Comparison of ENCODE assay signal across 8 mouse cellular contexts in genomic region chr4:124646591-124646990, GRCm38 (mm10). TPM values are rescaled to one million over a fixed set of nuclear protein-coding genes. Genes with fewer than 3 reads are reported as not detected.
A peak's percentile ranks its signal among the peaks of the same experiment; 100 is the strongest.
DNase-seq lines count a peak whose midpoint lies in the region; ATAC-seq lines count a peak whose summit lies in the region.

No protein-coding gene starts in this region.

- ATAC-seq in heart, embryonic 13.5 days (ENCODE audit: extremely low read depth, insufficient number of reproducible peaks, low FRiP score, low TSS enrichment), result no peak
- ATAC-seq in limb, embryonic 12.5 days (ENCODE audit: insufficient number of reproducible peaks, insufficient read depth, low FRiP score, low TSS enrichment, low read depth), result no peak
- no peak for ATAC-seq in forebrain, embryonic 11.5 days (replicated peaks; ENCODE audit: low FRiP score)

- WGBS in heart, embryonic 13.5 days, result 10% methylated on average over 8 of the region's 8 CpGs
- 9% methylated on average over 8 of the region's 8 CpGs for WGBS in limb, embryonic 12.5 days
- 27% methylated on average over 8 of the region's 8 CpGs for WGBS in forebrain, embryonic 11.5 days

- H3K9me3 ChIP-seq in heart, embryonic 13.5 days, result no peaks in the 10 kb centered on the region
- no peaks in the 10 kb centered on the region for H3K9me3 ChIP-seq in limb, embryonic 12.5 days
- no peaks in the 10 kb centered on the region for H3K9me3 ChIP-seq in forebrain, embryonic 11.5 days (ENCODE audit: control insufficient read depth, low read length)

- H3K9ac ChIP-seq in heart, embryonic 13.5 days, result peak overlapping the region; percentile 69
- H3K9ac ChIP-seq in limb, embryonic 12.5 days (replicated peaks), result no peak overlapping the region
- no peak overlapping the region for H3K9ac ChIP-seq in forebrain, embryonic 11.5 days (ENCODE audit: low read length)

- peak overlapping the region; percentile 62 for H3K27ac ChIP-seq in heart, embryonic 13.5 days (replicated peaks)
- H3K27ac ChIP-seq in limb, embryonic 12.5 days, result no peak overlapping the region
- no peak overlapping the region for H3K27ac ChIP-seq in forebrain, embryonic 11.5 days (ENCODE audit: low read depth, low read length)

- H3K4me1 ChIP-seq in heart, embryonic 13.5 days, result peaks cover 35% of the 10 kb centered on the region
- H3K4me1 ChIP-seq in limb, embryonic 12.5 days (replicated peaks), result peaks cover 19% of the 10 kb centered on the region
- H3K4me1 ChIP-seq in forebrain, embryonic 11.5 days (replicated peaks; ENCODE audit: control insufficient read depth, insufficient read depth, low read length), result peaks cover 6% of the 10 kb centered on the region

- peaks cover 32% of the 10 kb centered on the region for H3K27me3 ChIP-seq in heart, embryonic 13.5 days (replicated peaks)
- peaks cover 67% of the 10 kb centered on the region for H3K27me3 ChIP-seq in limb, embryonic 12.5 days
- H3K27me3 ChIP-seq in forebrain, embryonic 11.5 days (ENCODE audit: control insufficient read depth, insufficient read depth, low read length), result peaks cover 4% of the 10 kb centered on the region; the same call in 1 of the 2 replicates

- peak overlapping the region; percentile 61 for H3K4me2 ChIP-seq in heart, embryonic 13.5 days
- H3K4me2 ChIP-seq in limb, embryonic 12.5 days, result peak overlapping the region; percentile 44
- no peak overlapping the region for H3K4me2 ChIP-seq in forebrain, embryonic 11.5 days (ENCODE audit: low read depth, low read length, severe bottlenecking)

- peak; percentile 11 for DNase-seq in urinary bladder, postnatal 14 days (ENCODE audit: low spot score)
- no peak for DNase-seq in urinary bladder, postnatal 4 days (ENCODE audit: low spot score in 2 of 2)
- no peak for DNase-seq in frontal cortex, postnatal 10 days (ENCODE audit: low spot score in 2 of 2)
- DNase-seq in right cerebral cortex, postnatal 4 days, result no peak
- no peak for DNase-seq in thymus, postnatal 4 days
- DNase-seq in forebrain, embryonic 11.5 days (ENCODE audit: low spot score), result no peak

- no peaks in the 10 kb centered on the region for H3K36me3 ChIP-seq in heart, embryonic 13.5 days
- H3K36me3 ChIP-seq in limb, embryonic 12.5 days, result no peaks in the 10 kb centered on the region
- H3K36me3 ChIP-seq in forebrain, embryonic 11.5 days (ENCODE audit: control insufficient read depth, insufficient read depth, low read length), result no peaks in the 10 kb centered on the region

- peak overlapping the region; percentile 29 for H3K4me3 ChIP-seq in heart, embryonic 13.5 days
- 0 out of 2 replicates have a peak overlapping the region, but pooled peaks have one; percentile 6 for H3K4me3 ChIP-seq in limb, embryonic 12.5 days (replicated peaks)
- H3K4me3 ChIP-seq in forebrain, embryonic 11.5 days (ENCODE audit: low read depth, low read length), result no peak overlapping the region

RNA-seq across cellular contexts. Expression of gene Pou3f1, which starts 10.0 kb away (rescaled TPM):
- 0.15 and 0.28 TPM in 2 replicates for polyA plus RNA-seq in heart, embryonic 13.5 days (2015; fragmentation: Nextera tagmentation; extraction: Ambion mirVana)
- polyA plus RNA-seq in limb, embryonic 12.5 days (2016; fragmentation: Nextera tagmentation; extraction: Ambion mirVana), result 1.0 and 1.2 TPM in 2 replicates
- 8.6 and 11.7 TPM in 2 replicates for polyA plus RNA-seq in forebrain, embryonic 11.5 days (2014; fragmentation: Nextera tagmentation; extraction: Ambion mirVana)

RNA-seq across cellular contexts. Expression of gene 3100002H09Rik, which starts 36.0 kb away (rescaled TPM):
- polyA plus RNA-seq in heart, embryonic 13.5 days (2015; fragmentation: Nextera tagmentation; extraction: Ambion mirVana), result 0.17 TPM in 1 of 2 replicates, not detected in the other
- not detected in 2 replicates for polyA plus RNA-seq in limb, embryonic 12.5 days (2016; fragmentation: Nextera tagmentation; extraction: Ambion mirVana)
- 0.67 TPM in 1 of 2 replicates, not detected in the other for polyA plus RNA-seq in forebrain, embryonic 11.5 days (2014; fragmentation: Nextera tagmentation; extraction: Ambion mirVana)

RNA-seq across cellular contexts. Expression of gene Utp11, which starts 46.8 kb away (rescaled TPM):
- 48.9 and 50.6 TPM in 2 replicates for polyA plus RNA-seq in heart, embryonic 13.5 days (2015; fragmentation: Nextera tagmentation; extraction: Ambion mirVana)
- polyA plus RNA-seq in limb, embryonic 12.5 days (2016; fragmentation: Nextera tagmentation; extraction: Ambion mirVana), result 82.6 and 86.4 TPM in 2 replicates
- polyA plus RNA-seq in forebrain, embryonic 11.5 days (2014; fragmentation: Nextera tagmentation; extraction: Ambion mirVana), result 55.3 and 63.2 TPM in 2 replicates

RNA-seq across cellular contexts. Expression of gene Fhl3, which starts 53.9 kb away (rescaled TPM):
- polyA plus RNA-seq in heart, embryonic 13.5 days (2015; fragmentation: Nextera tagmentation; extraction: Ambion mirVana), result 6.7 and 7.4 TPM in 2 replicates
- 7.3 and 10.9 TPM in 2 replicates for polyA plus RNA-seq in limb, embryonic 12.5 days (2016; fragmentation: Nextera tagmentation; extraction: Ambion mirVana)
- polyA plus RNA-seq in forebrain, embryonic 11.5 days (2014; fragmentation: Nextera tagmentation; extraction: Ambion mirVana), result 5.5 and 6.4 TPM in 2 replicates
